14 mouse cellular contexts compared by ENCODE assay signal in the genomic region with DNA sequence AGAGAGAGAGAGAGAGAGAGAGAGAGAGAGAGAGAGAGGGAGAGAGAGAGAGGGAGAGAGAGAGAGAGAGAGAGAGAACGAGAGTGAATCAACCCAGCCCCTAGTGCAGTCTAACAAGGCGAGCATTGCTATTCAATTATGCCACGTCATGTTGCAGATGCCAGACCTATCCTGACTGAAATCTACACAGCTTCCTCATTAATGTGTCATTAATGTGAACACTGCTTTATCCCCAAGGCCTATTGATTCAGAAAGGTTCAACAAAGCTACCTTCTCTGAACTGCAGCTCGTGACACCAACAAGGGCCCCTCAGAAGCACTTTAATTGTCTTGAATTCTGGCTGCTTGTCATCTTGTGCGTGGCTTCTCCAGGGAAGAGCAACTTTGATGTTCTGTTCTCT.
"Had no signal": no experiment of that assay in that cellular context is flagged by ENCODE, and none has a peak within 500 bp of the region (broad histone marks: within the 10 kb centered on the region; RNA-seq: fewer than 3 reads in every experiment).

No protein-coding gene starts in this region.

- H3K27me3 ChIP-seq: liver, embryonic 15.5 days; neural tube, embryonic 13.5 days had no signal

- DNase-seq: kidney, adult 8-10 months; kidney, postnatal 10 days; kidney, postnatal 4 days; lung, adult 2 months; lung, postnatal 36 days; thymus, postnatal 4 days had no signal

- H3K4me2 ChIP-seq: liver, embryonic 11.5 days; liver, embryonic 15.5 days; neural tube, embryonic 13.5 days had no signal

- H3K36me3 ChIP-seq: limb, embryonic 10.5 days; liver, embryonic 15.5 days; neural tube, embryonic 13.5 days had no signal

- H3K4me3 ChIP-seq: layer of hippocampus, adult 2 months; limb, embryonic 10.5 days; liver, embryonic 15.5 days; neural tube, embryonic 13.5 days had no signal

- H3K27ac ChIP-seq: layer of hippocampus, adult 2 months; limb, embryonic 10.5 days; liver, embryonic 15.5 days; neural tube, embryonic 13.5 days; stomach, postnatal 0 days had no signal

- H3K9ac ChIP-seq: liver, embryonic 15.5 days; neural tube, embryonic 13.5 days had no signal

- ATAC-seq: intestine, postnatal 0 days; lung, postnatal 0 days had no signal

- H3K4me1 ChIP-seq: limb, embryonic 10.5 days; liver, embryonic 15.5 days; neural tube, embryonic 13.5 days had no signal

- H3K9me3 ChIP-seq: limb, embryonic 10.5 days; liver, embryonic 15.5 days; neural tube, embryonic 13.5 days had no signal
